Mouse (Mus musculus): ENCODE results near the gene Mdh2.

Gene Mdh2

GRCm38 (mm10) chr5:135777796-135778470 lies 347 bp upstream of the Mdh2 start, which contains the start of gene Styxl1:
Gene Styxl1, minus strand, starts transcription at chr5:135778385.
- DNase-seq, result no peak

GRCm38 (mm10) chr5:135780331-135780730 lies 2.1 kb downstream of the Mdh2 start:
- DNase-seq, result no peak

- DNase-seq, result no peak
Measured at GRCm38 (mm10) chr5:135782901-135783300, 4.6 kb downstream of the Mdh2 start.

- peak; percentile 84 for DNase-seq
Measured at GRCm38 (mm10) chr5:135793996-135794858, 15.9 kb downstream of the Mdh2 start.

- DNase-seq, result no peak
Measured at GRCm38 (mm10) chr5:135794859-135795181, 16.5 kb downstream of the Mdh2 start.

- no peak for DNase-seq
Measured at GRCm38 (mm10) chr5:135799746-135800145, 21.5 kb downstream of the Mdh2 start.

- DNase-seq, result no peak
Measured at GRCm38 (mm10) chr5:135800927-135801326, 22.6 kb downstream of the Mdh2 start.

- peak; percentile 35 for DNase-seq
Measured at GRCm38 (mm10) chr5:135802641-135803040, 24.4 kb downstream of the Mdh2 start.

GRCm38 (mm10) chr5:135803135-135803534 lies 24.9 kb downstream of the Mdh2 start:
- DNase-seq, result no peak

- DNase-seq, result no peak
Measured at GRCm38 (mm10) chr5:135803676-135804075, 25.4 kb downstream of the Mdh2 start.

GRCm38 (mm10) chr5:135804735-135805134 lies 26.5 kb downstream of the Mdh2 start:
- no peak for DNase-seq

GRCm38 (mm10) chr5:135806555-135807262 lies 28.4 kb downstream of the Mdh2 start, which contains the start of gene Srrm3:
Gene Srrm3, plus strand, starts transcription at chr5:135806890.
- peak; percentile 91 for DNase-seq

GRCm38 (mm10) chr5:135807263-135807637 lies 29.0 kb downstream of the Mdh2 start:
- DNase-seq, result peak; percentile 61

- DNase-seq, result peak; percentile 76
Measured at GRCm38 (mm10) chr5:135812991-135813390, 34.7 kb downstream of the Mdh2 start.

- no peak for DNase-seq
Measured at GRCm38 (mm10) chr5:135818491-135818890, 40.2 kb downstream of the Mdh2 start.

GRCm38 (mm10) chr5:135822316-135822944 lies 44.1 kb downstream of the Mdh2 start:
- no peak for DNase-seq

- no peak for DNase-seq
Measured at GRCm38 (mm10) chr5:135824517-135824916, 46.2 kb downstream of the Mdh2 start.

- no peak for DNase-seq
Measured at GRCm38 (mm10) chr5:135826225-135826624, 47.9 kb downstream of the Mdh2 start.

GRCm38 (mm10) chr5:135829381-135829780 lies 51.1 kb downstream of the Mdh2 start:
- no peak for DNase-seq

GRCm38 (mm10) chr5:135832729-135833128 lies 54.4 kb downstream of the Mdh2 start:
- DNase-seq, result peak; percentile 82

GRCm38 (mm10) chr5:135834769-135835491 lies 56.6 kb downstream of the Mdh2 start:
- DNase-seq, result peak; percentile 81

GRCm38 (mm10) chr5:135835492-135835858 lies 57.2 kb downstream of the Mdh2 start:
- DNase-seq, result no peak
